Mouse (Mus musculus) erythroblast, embryonic 14.5 days (primary cell): Measurements from ENCODE around the gene Amph. TPM values are rescaled to one million over a fixed set of nuclear protein-coding genes. Genes with fewer than 3 reads are reported as not detected.
"Not testable (repeated sequence)": the region's sequence is repeated elsewhere in the genome, so short reads cannot be mapped to it uniquely, and the experiment has no call there.

Experiments used
- H3K27me3 ChIP-seq: 2 replicates; pipeline ENCODE4 v1.6.1; 2012; ENCODE audit warnings: inconsistent platforms; ENCODE audit not compliant: control insufficient read depth
- H3K36me3 ChIP-seq: 2 replicates; pipeline ENCODE4 v1.6.1; 2012; ENCODE audit warnings: mild to moderate bottlenecking, inconsistent platforms; ENCODE audit not compliant: control insufficient read depth
- H3K4me1 ChIP-seq: 2 replicates; pipeline ENCODE4 v1.6.1; 2012; ENCODE audit warnings: inconsistent platforms; ENCODE audit not compliant: control insufficient read depth
- H3K4me3 ChIP-seq: replicated peaks from 2 replicates; pipeline ENCODE3; 2012; ENCODE audit warnings: moderate library complexity, mild to moderate bottlenecking, inconsistent platforms
- H3K9me3 ChIP-seq: 2 replicates; pipeline ENCODE4 v1.6.1; 2012; ENCODE audit warnings: low read length, inconsistent platforms, mixed read lengths; ENCODE audit not compliant: control insufficient read depth
- GATA1 ChIP-seq: IDR thresholded peaks from 2 replicates; pipeline ENCODE4 v1.6.1; 2012; ENCODE audit warnings: low read length, inconsistent platforms, mixed read lengths
- TAL1 ChIP-seq: IDR thresholded peaks from 3 replicates; pipeline ENCODE4 v1.6.1; 2012; ENCODE audit warnings: low read length, inconsistent platforms, mixed read lengths
- polyA plus RNA-seq: library from polyadenylated mRNA; stranded (reverse); fragments of >175 nt; gene quantifications from 2 replicates; pipeline ENCODE4 v1.2.3, GENCODE M21; 2012

Amph gene
- polyA plus RNA-seq = not detected in 2 replicates

- H3K9me3 ChIP-seq = no peaks in the 10 kb centered on the region
- H3K4me1 ChIP-seq = no peaks in the 10 kb centered on the region; the same call in 1 of the 2 replicates
- TF ChIP-seq GATA1 = no peak
- peak within 1 kb of the TSS; percentile 2 for H3K4me3 ChIP-seq
- H3K36me3 ChIP-seq = no peaks in the 10 kb centered on the region
- H3K27me3 ChIP-seq = peaks cover 43% of the 10 kb centered on the region
Observed at GRCm38 (mm10) chr13:18948171-18949028, at the start of gene Amph. TSS of gene Amph (plus strand) at chr13:18948205.

GRCm38 (mm10) chr13:18903623-18904022, 44.4 kb upstream of the Amph start:
- no peak overlapping the region for H3K4me3 ChIP-seq
- no peaks in the 10 kb centered on the region for H3K27me3 ChIP-seq
- H3K4me1 ChIP-seq = no peaks in the 10 kb centered on the region
- TF ChIP-seq TAL1 (no peak), GATA1 (no peak)
- H3K36me3 ChIP-seq = no peaks in the 10 kb centered on the region
- no peaks in the 10 kb centered on the region for H3K9me3 ChIP-seq

- TF ChIP-seq TAL1 = no peak
- no peak for TF ChIP-seq GATA1
Observed at GRCm38 (mm10) chr13:18914774-18915173, 33.2 kb upstream of the Amph start.

DNA sequence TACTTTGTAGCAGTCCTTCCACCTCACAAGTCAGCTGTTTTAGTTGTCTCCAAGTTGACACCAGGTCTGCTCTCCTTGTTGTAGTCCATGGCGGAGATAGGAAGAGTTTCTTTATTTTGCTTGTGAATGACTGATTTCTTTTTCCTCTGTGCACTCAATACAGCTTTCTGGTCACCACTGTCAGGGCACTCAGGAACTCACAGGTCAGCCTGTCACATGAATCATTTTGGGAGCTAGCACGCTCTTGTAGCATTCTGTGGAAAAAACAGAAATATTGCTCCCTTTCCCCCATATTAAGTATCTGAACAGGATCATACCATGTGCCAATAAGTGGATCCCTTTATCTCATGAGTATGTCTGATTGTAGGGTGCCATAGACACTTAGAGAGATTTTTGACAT, 14.8 kb upstream of the Amph start:
- not testable (repeated sequence) for H3K27me3 ChIP-seq, H3K9me3 ChIP-seq, H3K36me3 ChIP-seq, H3K4me3 ChIP-seq, H3K4me1 ChIP-seq

More at GRCm38 (mm10) chr13:18914774-18915173, 33.2 kb upstream of the Amph start:
- no peaks in the 10 kb centered on the region for H3K4me1 ChIP-seq
- no peaks in the 10 kb centered on the region for H3K36me3 ChIP-seq
- H3K4me3 ChIP-seq = no peak overlapping the region
- no peaks in the 10 kb centered on the region for H3K9me3 ChIP-seq
- H3K27me3 ChIP-seq = no peaks in the 10 kb centered on the region

DNA sequence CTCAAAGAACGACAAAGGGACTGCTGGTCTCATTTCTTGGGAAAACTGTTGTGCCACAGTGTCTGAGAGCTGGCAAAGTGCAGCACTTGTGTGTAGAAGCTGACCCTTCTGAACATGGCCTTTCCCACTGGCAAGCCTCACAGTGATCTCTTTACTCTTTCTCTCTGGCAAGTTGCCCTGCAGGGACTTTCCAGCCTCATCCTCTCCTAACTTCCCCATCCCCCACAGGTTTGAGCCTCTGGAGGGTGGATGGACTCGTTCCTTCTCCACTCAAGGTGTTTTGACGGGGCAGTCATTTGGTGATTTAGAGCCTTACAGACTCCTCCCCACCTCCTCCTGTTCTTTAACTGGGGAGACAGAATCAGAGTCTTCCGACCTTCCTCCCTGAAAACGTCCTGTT, 319 bp upstream of the Amph start:
- Histone ChIP-seq H3K36me3 (no peaks in the 10 kb centered on the region), H3K4me3 (no peak overlapping the region), H3K27me3 (peaks cover 43% of the 10 kb centered on the region), H3K4me1 (no peaks in the 10 kb centered on the region; the same call in 1 of the 2 replicates), H3K9me3 (no peaks in the 10 kb centered on the region)
- TF ChIP-seq GATA1 = no peak
- TF ChIP-seq TAL1 = no peak

DNA sequence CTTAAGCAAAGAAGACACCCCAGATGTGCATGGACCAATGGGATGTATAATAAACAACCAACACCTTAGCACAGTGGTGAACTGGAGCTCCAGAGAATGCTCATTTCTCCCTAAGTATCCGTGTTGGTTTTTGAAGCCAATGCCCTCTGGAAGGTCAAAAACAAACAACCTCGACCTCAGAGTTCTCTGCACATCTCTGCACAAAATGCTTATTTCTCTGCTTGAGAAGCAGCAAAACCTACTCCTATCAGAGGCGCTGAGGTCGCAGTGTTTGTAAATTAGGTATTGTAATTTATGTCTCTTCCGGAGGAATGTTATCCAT, 985 bp downstream of the Amph start:
- TF ChIP-seq TAL1 = no peak
- no peak for TF ChIP-seq GATA1
- no peak overlapping the region for H3K4me3 ChIP-seq
- no peaks in the 10 kb centered on the region; the same call in 1 of the 2 replicates for H3K4me1 ChIP-seq
- H3K36me3 ChIP-seq = no peaks in the 10 kb centered on the region
- H3K27me3 ChIP-seq = peaks cover 43% of the 10 kb centered on the region
- no peaks in the 10 kb centered on the region for H3K9me3 ChIP-seq

DNA sequence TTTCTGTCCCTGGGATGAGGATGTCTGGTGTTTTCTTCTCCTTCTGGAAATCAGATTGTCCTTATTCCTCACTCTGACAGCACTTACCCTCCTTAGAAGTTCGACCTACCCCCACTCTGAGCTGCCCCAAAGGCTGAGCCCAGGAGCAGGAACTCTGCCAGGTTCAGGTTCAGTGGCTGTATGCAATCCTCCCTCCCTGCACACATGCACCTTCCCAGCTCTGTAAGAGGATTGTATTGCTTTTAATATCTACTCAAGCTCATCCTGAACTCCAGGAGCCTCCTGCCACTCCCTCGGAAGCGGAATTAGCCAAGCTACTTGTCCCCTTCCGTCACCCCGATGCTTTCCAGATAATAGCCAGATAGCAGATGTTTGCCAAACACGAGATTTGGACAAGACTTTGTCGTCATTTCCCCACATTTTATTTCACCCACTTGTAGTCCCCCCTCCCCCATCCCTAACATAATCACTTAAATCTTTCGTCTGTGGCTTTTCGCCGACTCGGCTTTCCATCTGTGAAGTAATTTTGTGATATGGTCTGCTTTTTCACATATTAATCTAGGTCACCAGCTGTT, 1.7 kb downstream of the Amph start:
- H3K9me3 ChIP-seq = no peaks in the 10 kb centered on the region
- no peaks in the 10 kb centered on the region for H3K36me3 ChIP-seq
- no peak overlapping the region for H3K4me3 ChIP-seq
- H3K27me3 ChIP-seq = peaks cover 43% of the 10 kb centered on the region
- TF ChIP-seq TAL1 (no peak), GATA1 (no peak)
- H3K4me1 ChIP-seq = no peaks in the 10 kb centered on the region; the same call in 1 of the 2 replicates

GRCm38 (mm10) chr13:18953575-18953974, 5.6 kb downstream of the Amph start:
- H3K4me1 ChIP-seq = no peaks in the 10 kb centered on the region; the same call in 1 of the 2 replicates
- no peaks in the 10 kb centered on the region for H3K36me3 ChIP-seq
- TF ChIP-seq TAL1 = no peak
- TF ChIP-seq GATA1 = no peak
- H3K9me3 ChIP-seq = no peaks in the 10 kb centered on the region
- no peak overlapping the region for H3K4me3 ChIP-seq
- H3K27me3 ChIP-seq = peaks cover 20% of the 10 kb centered on the region

DNA sequence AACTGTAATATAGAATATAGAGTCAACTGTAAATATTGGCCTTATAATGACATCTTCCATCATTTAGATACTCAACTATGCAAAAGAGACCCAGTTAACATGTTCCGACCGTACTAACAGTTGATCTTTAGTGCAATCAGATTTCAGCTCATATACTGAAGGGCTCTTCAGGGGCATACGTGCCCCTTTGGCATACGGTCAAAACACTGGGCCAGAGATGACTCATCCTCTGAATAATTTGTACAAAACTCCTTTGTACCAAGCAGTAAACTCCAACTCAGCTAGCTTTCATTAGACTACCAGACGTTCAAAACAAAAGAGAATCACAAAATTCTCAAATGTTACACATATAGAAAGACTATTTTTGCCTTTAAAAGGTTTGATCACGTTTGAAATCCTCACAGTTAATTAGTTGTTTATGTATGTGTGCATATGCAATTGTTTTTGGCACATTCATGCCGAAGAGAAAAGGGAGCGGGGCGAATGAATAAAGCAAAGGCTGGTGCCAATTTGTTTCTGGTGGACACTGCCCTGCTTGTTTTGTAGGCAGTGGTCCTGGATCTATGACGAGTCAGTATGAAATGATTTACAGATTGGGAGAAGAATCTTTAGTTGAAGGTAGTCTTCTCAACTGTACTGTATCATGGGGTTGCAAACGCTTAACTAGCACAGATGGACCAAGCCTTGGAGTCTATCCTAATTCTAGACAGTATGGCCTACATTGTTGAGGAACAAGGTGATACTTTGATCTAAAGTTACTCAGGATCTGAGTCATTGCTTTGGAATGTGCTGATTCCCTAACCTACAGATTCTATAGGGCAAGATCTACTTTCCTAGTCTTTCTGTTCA, 8.3 kb downstream of the Amph start:
- no peaks in the 10 kb centered on the region for H3K4me1 ChIP-seq
- TF ChIP-seq GATA1 (no peak), TAL1 (no peak)
- no peaks in the 10 kb centered on the region for H3K36me3 ChIP-seq
- no peaks in the 10 kb centered on the region for H3K27me3 ChIP-seq
- H3K9me3 ChIP-seq = no peaks in the 10 kb centered on the region
- no peak overlapping the region for H3K4me3 ChIP-seq
